Mouse (Mus musculus) heart, embryonic 15.5 days (tissue): Measurements from ENCODE around the gene Immp2l. TPM values are rescaled to one million over a fixed set of nuclear protein-coding genes. Genes with fewer than 3 reads are reported as not detected.

ENCODE experiments used
- ATAC-seq: fragments of 200-750 bp; cut with Nextera tagmentation; replicated peaks from 2 replicates; pipeline ENCODE4 v1.8.0; 2017; ENCODE audit warnings: low read depth, moderate TSS enrichment; ENCODE audit not compliant: insufficient number of reproducible peaks, insufficient read depth, low FRiP score
- H3K27ac ChIP-seq: fragments of 300-500 bp; sonication (generic); 2 replicates; pipeline ENCODE4 v1.5.1; 2015; ENCODE audit warnings: mild to moderate bottlenecking, inconsistent platforms
- H3K27me3 ChIP-seq: fragments of 300-500 bp; sonication (generic); 2 replicates; pipeline ENCODE4 v1.6.1; 2015; ENCODE audit warnings: inconsistent platforms
- H3K36me3 ChIP-seq: fragments of 300-500 bp; sonication (generic); 2 replicates; pipeline ENCODE4 v1.6.1; 2015; ENCODE audit warnings: mild to moderate bottlenecking, inconsistent platforms
- H3K4me1 ChIP-seq: fragments of 300-500 bp; sonication (generic); replicated peaks from 2 replicates; pipeline ENCODE4 v1.6.1; 2015; ENCODE audit warnings: inconsistent platforms
- H3K4me2 ChIP-seq: fragments of 300-500 bp; sonication (generic); 2 replicates; pipeline ENCODE4 v1.6.1; 2015; ENCODE audit warnings: inconsistent platforms, mild to moderate bottlenecking, moderate library complexity
- H3K4me3 ChIP-seq: fragments of 300-500 bp; sonication (generic); 2 replicates; pipeline ENCODE4 v1.5.1; 2015; ENCODE audit warnings: mild to moderate bottlenecking, inconsistent platforms
- H3K9ac ChIP-seq: fragments of 300-500 bp; sonication (generic); 2 replicates; pipeline ENCODE4 v1.6.1; 2015; ENCODE audit warnings: mild to moderate bottlenecking, inconsistent platforms
- H3K9me3 ChIP-seq: fragments of 300-500 bp; sonication (generic); replicated peaks from 2 replicates; pipeline ENCODE4 v1.6.1; 2016; ENCODE audit warnings: inconsistent platforms
- WGBS: fragments of 180-500 bp; shearing (Covaris S2); methylation state at CpG from one replicate; pipeline ENCODE4 v1.1.7; 2015; ENCODE audit warnings: mixed read lengths; 5-methylcytosine and 5-hydroxymethylcytosine counted together
- polyA plus RNA-seq: library from polyadenylated mRNA; unstranded; fragments of >200 nt; fragmentation: Nextera tagmentation; extraction: Ambion mirVana; gene quantifications from 2 replicates; pipeline ENCODE4 v1.2.1, GENCODE M21; 2015

Immp2l gene
- polyA plus RNA-seq, 1 experiment from 2014 or later: 8.3 TPM

GRCm38 (mm10) chr12:41438446-41438845, 414.6 kb downstream of the Immp2l start:
- Histone ChIP-seq H3K36me3 (no peaks in the 10 kb centered on the region), H3K27me3 (no peaks in the 10 kb centered on the region), H3K9me3 (no peaks in the 10 kb centered on the region), H3K4me1 (peaks cover 5% of the 10 kb centered on the region; the same call in 1 of the 2 replicates), H3K27ac (no peak overlapping the region), H3K9ac (no peak overlapping the region), H3K4me2 (no peak overlapping the region), H3K4me3 (no peak overlapping the region)
- peak; percentile 77 for ATAC-seq
- 35% methylated on average over 4 of the region's 4 CpGs for WGBS

- H3K4me1 ChIP-seq: no peaks in the 10 kb centered on the region
- H3K4me3 ChIP-seq: no peak overlapping the region
- 87% methylated on average over 3 of the region's 3 CpGs for WGBS
- no peak overlapping the region for H3K27ac ChIP-seq
- no peak for ATAC-seq
- H3K9ac ChIP-seq: no peak overlapping the region
- H3K27me3 ChIP-seq: no peaks in the 10 kb centered on the region
- no peaks in the 10 kb centered on the region for H3K36me3 ChIP-seq
- H3K4me2 ChIP-seq: no peak overlapping the region
- H3K9me3 ChIP-seq: no peaks in the 10 kb centered on the region
These were observed 444.6 kb downstream of the Immp2l start for GRCm38 (mm10) chr12:41468374-41468991.

- Histone ChIP-seq H3K4me3 (no peak overlapping the region), H3K4me1 (no peaks in the 10 kb centered on the region), H3K4me2 (no peak overlapping the region), H3K9me3 (no peaks in the 10 kb centered on the region), H3K27ac (no peak overlapping the region), H3K36me3 (no peaks in the 10 kb centered on the region), H3K27me3 (no peaks in the 10 kb centered on the region), H3K9ac (no peak overlapping the region)
- WGBS: 65% methylated on average over 6 of the region's 6 CpGs
- no peak for ATAC-seq
These were observed 445.4 kb downstream of the Immp2l start for GRCm38 (mm10) chr12:41469096-41469801.

- Histone ChIP-seq H3K27me3 (no peaks in the 10 kb centered on the region), H3K4me2 (no peak overlapping the region), H3K9ac (no peak overlapping the region), H3K4me1 (peaks cover 15% of the 10 kb centered on the region), H3K36me3 (no peaks in the 10 kb centered on the region), H3K4me3 (no peak overlapping the region), H3K9me3 (no peaks in the 10 kb centered on the region), H3K27ac (no peak overlapping the region)
- 48% methylated on average over 2 of the region's 2 CpGs for WGBS
- ATAC-seq: no peak
These were observed 457.6 kb downstream of the Immp2l start for GRCm38 (mm10) chr12:41481486-41481885.

GRCm38 (mm10) chr12:41483091-41483592, 459.3 kb downstream of the Immp2l start:
- H3K36me3 ChIP-seq: no peaks in the 10 kb centered on the region
- H3K4me2 ChIP-seq: peak overlapping the region; percentile 72
- peak overlapping the region; percentile 49; the same call in 1 of the 2 replicates for H3K4me3 ChIP-seq
- H3K27me3 ChIP-seq: no peaks in the 10 kb centered on the region
- H3K4me1 ChIP-seq: peaks cover 15% of the 10 kb centered on the region
- no peaks in the 10 kb centered on the region for H3K9me3 ChIP-seq
- H3K9ac ChIP-seq: no peak overlapping the region
- ATAC-seq: no peak
- WGBS: 86% methylated on average over 5 of the region's 5 CpGs
- no peak overlapping the region for H3K27ac ChIP-seq

- H3K4me2 ChIP-seq: peak overlapping the region; percentile 72
- 59% methylated on average over 23 of the region's 23 CpGs for WGBS
- peak overlapping the region; percentile 49 for H3K4me3 ChIP-seq
- no peak overlapping the region for H3K27ac ChIP-seq
- H3K9me3 ChIP-seq: no peaks in the 10 kb centered on the region
- H3K4me1 ChIP-seq: peaks cover 15% of the 10 kb centered on the region
- no peaks in the 10 kb centered on the region for H3K27me3 ChIP-seq
- H3K36me3 ChIP-seq: no peaks in the 10 kb centered on the region
- no peak for ATAC-seq
- H3K9ac ChIP-seq: peak overlapping the region; percentile 10; the same call in 1 of the 2 replicates
These were observed 459.9 kb downstream of the Immp2l start for GRCm38 (mm10) chr12:41483593-41484451.

- Histone ChIP-seq H3K4me3 (peak overlapping the region; percentile 49), H3K9me3 (no peaks in the 10 kb centered on the region), H3K4me1 (peaks cover 12% of the 10 kb centered on the region), H3K27me3 (no peaks in the 10 kb centered on the region), H3K36me3 (no peaks in the 10 kb centered on the region), H3K4me2 (peak overlapping the region; percentile 72), H3K9ac (peak overlapping the region; percentile 35; the same call in 1 of the 2 replicates), H3K27ac (no peak overlapping the region)
- 30% methylated on average over 16 of the region's 16 CpGs for WGBS
- ATAC-seq: no peak
These were observed 461.0 kb downstream of the Immp2l start for GRCm38 (mm10) chr12:41484689-41485511.

GRCm38 (mm10) chr12:41485512-41486215, 461.8 kb downstream of the Immp2l start:
- WGBS: 14% methylated on average over 12 of the region's 12 CpGs
- ATAC-seq: peak; percentile 64
- H3K4me2 ChIP-seq: peak overlapping the region; percentile 72
- peaks cover 12% of the 10 kb centered on the region for H3K4me1 ChIP-seq
- H3K9me3 ChIP-seq: no peaks in the 10 kb centered on the region
- peak overlapping the region; percentile 49 for H3K4me3 ChIP-seq
- peak overlapping the region; percentile 35 for H3K9ac ChIP-seq
- H3K27me3 ChIP-seq: no peaks in the 10 kb centered on the region
- no peak overlapping the region for H3K27ac ChIP-seq
- no peaks in the 10 kb centered on the region for H3K36me3 ChIP-seq

- Histone ChIP-seq H3K27ac (no peak within 1 kb of the TSS), H3K36me3 (no peaks in the 10 kb centered on the region)
- 96% methylated on average over 1 of the region's 1 CpGs for WGBS
These were observed 462.4 kb downstream of the Immp2l start, which contains the start of gene Lrrn3 for GRCm38 (mm10) chr12:41486331-41486730. Gene Lrrn3, minus strand, starts transcription at chr12:41486431.

GRCm38 (mm10) chr12:41487005-41487404, 463.1 kb downstream of the Immp2l start:
- H3K27ac ChIP-seq: no peak overlapping the region
- H3K9me3 ChIP-seq: no peaks in the 10 kb centered on the region
- no peak overlapping the region for H3K4me2 ChIP-seq
- no peak overlapping the region for H3K9ac ChIP-seq
- no peak overlapping the region for H3K4me3 ChIP-seq
- H3K36me3 ChIP-seq: no peaks in the 10 kb centered on the region
- 27% methylated on average over 5 of the region's 5 CpGs for whole genome bisulfite sequencing
- ATAC-seq: no peak
- peaks cover 12% of the 10 kb centered on the region for H3K4me1 ChIP-seq
- H3K27me3 ChIP-seq: no peaks in the 10 kb centered on the region

More at GRCm38 (mm10) chr12:41486331-41486730, 462.4 kb downstream of the Immp2l start, which contains the start of gene Lrrn3:
- H3K9me3 ChIP-seq: no peaks in the 10 kb centered on the region
- peak within 1 kb of the TSS; percentile 49 for H3K4me3 ChIP-seq
- H3K4me2 ChIP-seq: peak within 1 kb of the TSS; percentile 72
- H3K9ac ChIP-seq: peak within 1 kb of the TSS; percentile 35
- peaks cover 12% of the 10 kb centered on the region for H3K4me1 ChIP-seq
- H3K27me3 ChIP-seq: no peaks in the 10 kb centered on the region
- ATAC-seq: no peak
